Mouse (Mus musculus) cerebellum, adult 2 months (tissue): ENCODE data around the gene Jade3.

Experiments used
- CTCF ChIP-seq: fragments of 200-500 bp; IDR thresholded peaks from 2 replicates; pipeline ENCODE4 v1.5.1; 2011; ENCODE audit warnings: low read depth, mild to moderate bottlenecking, control low read depth, low read length, moderate library complexity, borderline replicate concordance; ENCODE audit not compliant: insufficient read depth
- POLR2A ChIP-seq: fragments of 200-500 bp; IDR thresholded peaks from 2 replicates; pipeline ENCODE4 v1.6.1; 2011; ENCODE audit warnings: low read length, control low read depth, borderline replicate concordance; ENCODE audit not compliant: insufficient read depth

GRCm38 (mm10) chrX:20543867-20544266 is 118.4 kb downstream of the Jade3 start:
- TF ChIP-seq CTCF = no peak
- no peak for TF ChIP-seq POLR2A
